8 mouse cellular contexts compared by ENCODE assay signal in genomic region chr1:86440887-86441723, GRCm38 (mm10). TPM values are rescaled to one million over a fixed set of nuclear protein-coding genes. Genes with fewer than 3 reads are reported as not detected.
DNase-seq lines count a peak whose midpoint lies in the region; ATAC-seq and TF ChIP-seq lines count a peak whose summit lies in the region.
"Had no signal": no experiment of that assay in that cellular context is flagged by ENCODE, and none has a peak within 500 bp of the region (broad histone marks: within the 10 kb centered on the region; RNA-seq: fewer than 3 reads in every experiment).

No protein-coding gene starts in this region.

- under 1% methylated on average over 29 of the region's 29 CpGs for WGBS in embryonic facial prominence, embryonic 11.5 days
- under 1% methylated on average over 29 of the region's 29 CpGs for WGBS in heart, postnatal 0 days

- no peaks in the 10 kb centered on the region for H3K36me3 ChIP-seq in embryonic facial prominence, embryonic 11.5 days (replicated peaks; ENCODE audit: control insufficient read depth, insufficient read depth, low read depth, low read length)
- no peaks in the 10 kb centered on the region for H3K36me3 ChIP-seq in heart, postnatal 0 days (replicated peaks; ENCODE audit: control insufficient read depth, insufficient read depth, low read length)

- no peak for TF ChIP-seq CTCF in heart, postnatal 0 days (IDR thresholded peaks at IDR 0.05; ENCODE audit: low read depth)

- DNase-seq in CD8-positive naive resting alpha-beta T cell, adult 2 months (ENCODE audit: low read depth in 2 of 2, low spot score in 2 of 2): peak; percentile 56 to 67
- peak; percentile 75 for DNase-seq in embryonic facial prominence, embryonic 11.5 days (ENCODE audit: low spot score)
- peak; percentile 64 for DNase-seq in heart, postnatal 0 days (ENCODE audit: low spot score)
- DNase-seq in kidney, postnatal 36 days: peak; percentile 64 to 73
- peak; percentile 65 for DNase-seq in lung, postnatal 25 days (ENCODE audit: low spot score)
- peak; percentile 71 for DNase-seq in retina, embryonic 14.5 days (ENCODE audit: low spot score)

- H3K27me3 ChIP-seq in embryonic facial prominence, embryonic 11.5 days (ENCODE audit: control insufficient read depth, insufficient read depth, low read length): no peaks in the 10 kb centered on the region
- no peaks in the 10 kb centered on the region for H3K27me3 ChIP-seq in heart, postnatal 0 days (ENCODE audit: control insufficient read depth, insufficient read depth, low read length)

- no peaks in the 10 kb centered on the region for H3K4me1 ChIP-seq in embryonic facial prominence, embryonic 11.5 days (ENCODE audit: control insufficient read depth, insufficient read depth, low read length)
- H3K4me1 ChIP-seq in heart, postnatal 0 days (ENCODE audit: control insufficient read depth, insufficient read depth): peaks cover 36% of the 10 kb centered on the region

- H3K27ac ChIP-seq in embryonic facial prominence, embryonic 11.5 days (replicated peaks; ENCODE audit: low read depth, low read length): peak overlapping the region; percentile 88
- peak overlapping the region; percentile 100 for H3K27ac ChIP-seq in heart, postnatal 0 days (ENCODE audit: low read depth)

- no peaks in the 10 kb centered on the region for H3K9me3 ChIP-seq in embryonic facial prominence, embryonic 11.5 days (replicated peaks; ENCODE audit: control insufficient read depth, low read length)
- H3K9me3 ChIP-seq in heart, postnatal 0 days (replicated peaks; ENCODE audit: control insufficient read depth, low read length): no peaks in the 10 kb centered on the region

- H3K4me2 ChIP-seq in embryonic facial prominence, embryonic 11.5 days (ENCODE audit: low read depth, low read length): peak overlapping the region; percentile 84
- H3K4me2 ChIP-seq in heart, postnatal 0 days (ENCODE audit: low read depth, low read length): peak overlapping the region; percentile 82

- peak; percentile 62 for TF ChIP-seq EP300 in heart, postnatal 0 days (IDR thresholded peaks at IDR 0.05; ENCODE audit: low read depth)

- peak overlapping the region; percentile 82 for H3K9ac ChIP-seq in embryonic facial prominence, embryonic 11.5 days (replicated peaks; ENCODE audit: low read length)
- peak overlapping the region; percentile 77 for H3K9ac ChIP-seq in heart, postnatal 0 days (replicated peaks; ENCODE audit: low read depth, low read length)

- ATAC-seq in activated CD4-positive, CD25-positive, alpha-beta regulatory T cell, adult 4 months: peak; percentile 13
- ATAC-seq in embryonic facial prominence, embryonic 11.5 days (replicated peaks; ENCODE audit: insufficient number of reproducible peaks, low FRiP score, low TSS enrichment, low read depth): peak; percentile 14
- ATAC-seq in heart, postnatal 0 days (ENCODE audit: insufficient read depth, low read depth): peak; percentile 25

- H3K4me3 ChIP-seq in embryonic facial prominence, embryonic 11.5 days (ENCODE audit: low read depth, low read length): peak overlapping the region; percentile 34
- peak overlapping the region; percentile 52 for H3K4me3 ChIP-seq in heart, postnatal 0 days (ENCODE audit: low read depth, low read length)

RNA-seq across cellular contexts. Expression of gene Tex44, which starts 15.0 kb away (rescaled TPM):
- polyA plus RNA-seq in activated CD4-positive, CD25-positive, alpha-beta regulatory T cell, adult 4 months (2017; shearing (Covaris generic)): not detected
- polyA plus RNA-seq in embryonic facial prominence, embryonic 11.5 days (2014; fragmentation: Nextera tagmentation; extraction: Ambion mirVana): not detected in 2 replicates
- not detected in 2 replicates for total RNA-seq in heart, postnatal 0 days (2014; rRNA removed; ENCODE audit: low replicate concordance)
- not detected in 2 replicates for polyA plus RNA-seq in heart, postnatal 0 days (2015; fragmentation: Nextera tagmentation; extraction: Ambion mirVana)
- total RNA-seq: layer of hippocampus, adult 18-20 months had no signal

RNA-seq across cellular contexts. Expression of gene Nmur1, which starts 15.1 kb away (rescaled TPM):
- 1 to 10 TPM in 1 of 2 experiments, under 1 TPM in 1; 0.38 to 3.9 TPM for polyA plus RNA-seq in activated CD4-positive, CD25-positive, alpha-beta regulatory T cell, adult 4 months (2017; shearing (Covaris generic))
- not detected in 2 replicates for polyA plus RNA-seq in embryonic facial prominence, embryonic 11.5 days (2014; fragmentation: Nextera tagmentation; extraction: Ambion mirVana)
- 0.31 TPM in 1 of 2 replicates, not detected in the other for total RNA-seq in heart, postnatal 0 days (2014; rRNA removed; ENCODE audit: low replicate concordance)
- not detected in 2 replicates for polyA plus RNA-seq in heart, postnatal 0 days (2015; fragmentation: Nextera tagmentation; extraction: Ambion mirVana)
- total RNA-seq: layer of hippocampus, adult 18-20 months had no signal

Comparison
In these comparisons a context has a peak if more than half of its experiments do, and no peak if none do; other contexts are left out.
1. Peak in every context shown above with its lines: DNase-seq, ATAC-seq, H3K4me3 ChIP-seq and H3K27ac ChIP-seq.